Mouse (Mus musculus) limb, embryonic 14.5 days (tissue): ENCODE measurements around the gene Trpv4. TPM values are rescaled to one million over a fixed set of nuclear protein-coding genes. Genes with fewer than 3 reads are reported as not detected.
A peak's percentile ranks its signal among the peaks of the same experiment; 100 is the strongest.

Source experiments
- ATAC-seq: fragments of 200-750 bp; cut with Nextera tagmentation; 2 replicates; pipeline ENCODE4 v1.8.0; 2017; ENCODE audit warnings: low read depth, moderate number of reproducible peaks, moderate TSS enrichment; ENCODE audit not compliant: low FRiP score
- DNase-seq: peaks from one replicate; pipeline ENCODE4 v3.0.0-alpha.2; 2015; ENCODE audit warnings: low spot score
- H3K27ac ChIP-seq: fragments of 300-500 bp; sonication (generic); replicated peaks from 2 replicates; pipeline ENCODE4 v1.5.1; 2014; ENCODE audit warnings: low read depth, mild to moderate bottlenecking, low read length, moderate library complexity, mixed read lengths
- H3K27me3 ChIP-seq: fragments of 300-500 bp; sonication (generic); 2 replicates; pipeline ENCODE4 v1.6.1; 2014; ENCODE audit warnings: low read length, mixed read lengths; ENCODE audit not compliant: control insufficient read depth, insufficient read depth
- H3K36me3 ChIP-seq: fragments of 300-500 bp; sonication (generic); 2 replicates; pipeline ENCODE4 v1.6.1; 2014; ENCODE audit warnings: mild to moderate bottlenecking, low read length, moderate library complexity, mixed read lengths; ENCODE audit not compliant: control insufficient read depth, insufficient read depth
- H3K4me1 ChIP-seq: fragments of 300-500 bp; sonication (generic); 2 replicates; pipeline ENCODE4 v1.6.1; 2014; ENCODE audit warnings: antibody characterized with exemption, low read length, mixed read lengths; ENCODE audit not compliant: control insufficient read depth, insufficient read depth
- H3K4me2 ChIP-seq: fragments of 300-500 bp; sonication (generic); replicated peaks from 2 replicates; pipeline ENCODE4 v1.6.1; 2014; ENCODE audit warnings: low read depth, mild to moderate bottlenecking, low read length, moderate library complexity; ENCODE audit not compliant: severe bottlenecking
- H3K4me3 ChIP-seq: fragments of 300-500 bp; sonication (generic); replicated peaks from 2 replicates; pipeline ENCODE4 v1.5.1; 2014; ENCODE audit warnings: low read length
- H3K9ac ChIP-seq: fragments of 300-500 bp; sonication (generic); 2 replicates; pipeline ENCODE4 v1.6.1; 2014; ENCODE audit warnings: mild to moderate bottlenecking, low read depth, low read length, moderate library complexity; ENCODE audit not compliant: severe bottlenecking
- H3K9me3 ChIP-seq: fragments of 300-500 bp; sonication (generic); 2 replicates; pipeline ENCODE4 v1.6.1; 2016; ENCODE audit warnings: low read length; ENCODE audit not compliant: control insufficient read depth
- POLR2A ChIP-seq: fragments of 200-500 bp; IDR thresholded peaks from 2 replicates; pipeline ENCODE4 v1.8.0; 2012; ENCODE audit warnings: inconsistent platforms, mild to moderate bottlenecking, moderate library complexity, borderline replicate concordance; ENCODE audit not compliant: insufficient read depth, insufficient read length; ENCODE audit errors: extremely low read depth
- WGBS: fragments of 180-500 bp; shearing (Covaris S2); extraction: QIAGEN DNeasy Blood & Tissue Kit; methylation state at CpG from one replicate; pipeline ENCODE4 v1.1.7; 2014; 5-methylcytosine and 5-hydroxymethylcytosine counted together
- polyA plus RNA-seq, 2 experiments: library from polyadenylated mRNA; depleted of rRNA in 1 of 2; stranded (reverse) in 1 of 2; unstranded in 1 of 2; fragments of >200 nt; fragmentation: Nextera tagmentation in 1 of 2; extraction: Ambion mirVana in 1 of 2; gene quantifications; 2 replicates each; pipeline versions ENCODE4 v1.2.1 to v1.2.3; 2012 to 2014

Trpv4 gene
- polyA plus RNA-seq, 2 experiments, result 12.9 to 44.9 TPM

DNA sequence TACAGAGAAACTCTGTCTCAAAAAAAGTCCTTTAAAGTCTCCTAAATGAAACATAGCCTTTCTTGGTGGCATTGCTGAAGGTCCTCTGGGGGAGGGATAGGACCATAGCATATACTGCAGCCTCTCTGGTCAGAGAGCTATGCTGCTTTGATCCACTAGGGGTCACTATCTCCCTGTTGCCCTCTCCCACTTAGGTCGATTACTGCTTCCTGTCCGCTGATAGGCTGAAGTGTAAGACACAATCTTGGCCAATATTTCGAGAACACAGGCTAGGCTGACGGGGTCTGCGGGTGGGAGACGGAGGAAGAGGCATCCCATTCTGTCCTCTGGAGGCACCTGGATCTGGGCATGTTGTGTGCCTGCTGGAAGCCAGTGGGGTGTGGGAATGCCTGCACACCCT is 37.9 kb downstream of the Trpv4 start:
- no peaks in the 10 kb centered on the region for H3K4me1 ChIP-seq
- DNase-seq (no peak), ATAC-seq (no peak)
- H3K4me2 ChIP-seq, result no peak overlapping the region
- no peak for TF ChIP-seq POLR2A
- no peaks in the 10 kb centered on the region for H3K9me3 ChIP-seq
- H3K9ac ChIP-seq, result no peak overlapping the region
- no peak overlapping the region for H3K4me3 ChIP-seq
- 45% methylated on average over 6 of the region's 6 CpGs for WGBS
- no peaks in the 10 kb centered on the region for H3K27me3 ChIP-seq
- H3K36me3 ChIP-seq, result no peaks in the 10 kb centered on the region
- H3K27ac ChIP-seq, result no peak overlapping the region

DNA sequence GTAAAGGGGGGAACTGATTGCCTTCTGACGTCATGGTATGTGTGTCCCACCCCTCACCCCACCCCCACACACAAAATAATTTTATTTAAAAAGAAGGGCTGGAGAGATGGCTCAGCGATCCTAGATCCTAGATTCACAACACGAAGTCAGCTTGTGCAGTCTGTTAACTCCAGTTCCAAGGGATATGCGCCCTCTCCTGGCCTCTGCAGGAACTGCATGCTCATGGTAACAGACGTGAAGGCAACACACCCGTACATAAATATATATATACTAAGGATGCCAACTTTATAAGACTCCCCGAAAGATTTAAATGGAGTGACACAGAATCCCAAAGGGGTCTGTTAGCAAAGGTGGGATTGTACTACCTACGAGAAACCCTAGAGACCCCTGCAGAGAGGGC is 39.4 kb downstream of the Trpv4 start:
- Histone ChIP-seq H3K36me3 (no peaks in the 10 kb centered on the region), H3K9me3 (no peaks in the 10 kb centered on the region), H3K27me3 (no peaks in the 10 kb centered on the region), H3K4me3 (no peak overlapping the region), H3K27ac (no peak overlapping the region), H3K9ac (no peak overlapping the region), H3K4me1 (no peaks in the 10 kb centered on the region), H3K4me2 (no peak overlapping the region)
- ATAC-seq, result peak; percentile 51; the same call in 1 of the 2 replicates
- peak; percentile 74 for DNase-seq
- TF ChIP-seq POLR2A, result no peak
- WGBS, result 25% methylated on average over 8 of the region's 8 CpGs

DNA sequence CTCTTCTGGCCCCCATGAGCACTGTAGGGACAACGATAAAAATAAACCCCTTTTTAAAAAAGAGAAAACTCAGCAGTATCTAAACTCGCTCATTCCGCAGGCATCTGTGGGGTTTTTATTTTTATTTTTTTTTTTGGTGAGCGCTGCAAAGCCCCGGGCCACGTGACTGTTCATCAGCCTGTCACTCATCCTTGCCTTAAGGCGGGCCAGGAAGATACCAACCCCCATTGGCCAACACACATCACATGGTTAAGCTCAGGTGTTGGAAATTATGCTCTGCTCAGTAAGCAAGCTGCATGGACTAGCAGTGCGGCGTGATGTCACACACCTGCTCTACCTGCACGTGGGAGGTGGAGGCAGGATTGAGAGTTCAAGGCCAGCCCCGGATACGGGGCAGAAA is 40.4 kb downstream of the Trpv4 start:
- no peak for DNase-seq
- no peak overlapping the region for H3K4me2 ChIP-seq
- no peak overlapping the region for H3K9ac ChIP-seq
- no peaks in the 10 kb centered on the region for H3K27me3 ChIP-seq
- ATAC-seq, result no peak
- H3K4me3 ChIP-seq, result no peak overlapping the region
- H3K4me1 ChIP-seq, result peaks cover under 1% of the 10 kb centered on the region; the same call in 1 of the 2 replicates
- H3K9me3 ChIP-seq, result no peaks in the 10 kb centered on the region
- TF ChIP-seq POLR2A, result no peak
- WGBS, result 81% methylated on average over 12 of the region's 12 CpGs
- H3K36me3 ChIP-seq, result no peaks in the 10 kb centered on the region
- no peak overlapping the region for H3K27ac ChIP-seq

DNA sequence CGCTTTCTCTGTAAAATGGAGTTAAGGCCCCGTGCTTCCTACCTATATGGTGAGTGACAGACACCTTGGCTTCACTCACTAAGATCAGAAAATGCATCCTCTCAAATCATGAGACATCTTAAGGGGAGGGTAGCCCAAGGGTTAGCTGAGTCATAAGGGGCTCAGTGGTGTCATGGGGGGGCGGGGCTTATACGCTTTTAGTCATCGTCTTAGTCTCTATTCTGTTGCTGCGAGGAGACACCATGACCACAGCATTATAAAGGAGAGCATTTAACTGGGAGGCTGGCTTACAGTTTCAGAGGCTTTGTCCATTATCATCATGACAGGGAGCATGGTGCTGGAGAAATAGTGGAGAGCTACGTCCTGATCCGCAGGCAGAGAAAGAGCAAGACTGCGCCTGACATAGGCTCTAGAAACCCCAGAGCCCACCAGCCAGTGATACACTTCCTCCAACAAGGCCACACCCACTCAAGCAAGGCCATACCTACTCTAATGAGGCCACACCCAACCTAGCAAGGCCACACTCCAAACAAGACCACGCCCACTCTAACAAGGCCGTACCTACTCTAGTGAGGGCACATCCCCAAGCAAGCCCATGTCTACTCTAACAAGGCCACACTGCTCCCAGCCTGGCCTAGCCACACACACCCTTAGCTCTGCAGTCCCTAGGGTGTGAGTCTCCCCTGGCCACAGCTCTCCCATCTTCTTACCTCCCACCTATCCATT is 41.7 kb downstream of the Trpv4 start:
- Histone ChIP-seq H3K4me1 (peaks cover 3% of the 10 kb centered on the region; the same call in 1 of the 2 replicates), H3K27ac (no peak overlapping the region), H3K27me3 (no peaks in the 10 kb centered on the region), H3K9ac (no peak overlapping the region), H3K9me3 (no peaks in the 10 kb centered on the region), H3K4me3 (no peak overlapping the region), H3K36me3 (no peaks in the 10 kb centered on the region), H3K4me2 (no peak overlapping the region)
- WGBS, result 80% methylated on average over 11 of the region's 11 CpGs
- ATAC-seq (no peak), DNase-seq (no peak)
- no peak for TF ChIP-seq POLR2A

DNA sequence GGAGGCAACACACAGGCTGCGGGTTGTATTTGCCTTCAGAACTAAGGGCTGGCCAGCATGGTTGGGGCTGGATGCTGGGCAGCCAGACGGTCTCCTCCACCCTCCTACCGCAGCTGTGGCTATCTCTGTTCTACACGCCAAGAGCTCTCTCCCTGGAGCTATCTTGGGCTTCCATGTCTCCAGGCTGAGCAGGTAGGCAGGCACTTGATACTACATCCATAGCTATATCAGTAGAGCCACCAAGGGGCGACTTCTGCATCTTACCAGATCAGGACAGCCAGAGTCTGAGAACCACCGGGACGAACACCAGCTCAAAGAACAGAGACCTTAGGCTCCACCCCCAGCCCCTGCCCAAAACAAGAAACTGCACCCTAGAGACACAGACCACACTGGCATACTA is 43.4 kb downstream of the Trpv4 start:
- H3K9me3 ChIP-seq, result no peaks in the 10 kb centered on the region
- no peaks in the 10 kb centered on the region for H3K36me3 ChIP-seq
- no peak for DNase-seq
- H3K27ac ChIP-seq, result no peak overlapping the region
- H3K4me2 ChIP-seq, result no peak overlapping the region
- ATAC-seq, result no peak
- H3K4me3 ChIP-seq, result no peak overlapping the region
- H3K27me3 ChIP-seq, result 0 out of 2 replicates have a peak, but pooled peaks cover 1% of the 10 kb centered on the region
- 48% methylated on average over 7 of the region's 7 CpGs for WGBS
- peaks cover 3% of the 10 kb centered on the region; the same call in 1 of the 2 replicates for H3K4me1 ChIP-seq
- no peak overlapping the region for H3K9ac ChIP-seq
- no peak for TF ChIP-seq POLR2A
